Mouse (Mus musculus) ES-E14 (cell line): ENCODE data around the gene Olfr904. TPM values are rescaled to one million over a fixed set of nuclear protein-coding genes. Genes with fewer than 3 reads are reported as not detected.

Experiments used
- DNase-seq: peaks from one replicate; pipeline ENCODE4 v3.0.0-alpha.2; 2013; ENCODE audit warnings: low read depth, low spot score
- H3K27ac ChIP-seq: 2 replicates; pipeline ENCODE4 v1.5.1; 2012; ENCODE audit warnings: low read depth, mild to moderate bottlenecking, low read length, moderate library complexity, mixed read lengths; ENCODE audit not compliant: poor library complexity, insufficient read depth, severe bottlenecking
- H3K36me3 ChIP-seq: 2 replicates; pipeline ENCODE4 v1.6.1; 2012; ENCODE audit warnings: mild to moderate bottlenecking, low read length, moderate library complexity, mixed read lengths; ENCODE audit not compliant: control insufficient read depth, poor library complexity, insufficient read depth, severe bottlenecking
- H3K4me1 ChIP-seq, 2 experiments: fragments of 150-350 bp in 1 of 2; sonication (generic) in 1 of 2; 2 replicates each; pipeline ENCODE4 v1.6.1; 2012; ENCODE audit warnings: low read length in 2 of 2, mild to moderate bottlenecking in 1 of 2, mixed read lengths in 1 of 2; ENCODE audit not compliant: control insufficient read depth in 2 of 2, insufficient read depth in 2 of 2, poor library complexity in 1 of 2
- H3K4me3 ChIP-seq, 2 experiments: fragments of 150-350 bp in 1 of 2; sonication (generic) in 1 of 2; 2 replicates each; pipeline ENCODE4 v1.5.1; 2012; ENCODE audit warnings: low read length in 2 of 2, low read depth in 1 of 2, mild to moderate bottlenecking in 1 of 2, mixed read lengths in 1 of 2; ENCODE audit not compliant: insufficient read depth in 1 of 2, poor library complexity in 1 of 2, severe bottlenecking in 1 of 2
- H3K9ac ChIP-seq: 2 replicates; pipeline ENCODE4 v1.6.1; 2012; ENCODE audit warnings: low read depth, mild to moderate bottlenecking, low read length, mixed read lengths; ENCODE audit not compliant: poor library complexity, insufficient read depth, severe bottlenecking
- H3K9me3 ChIP-seq: fragments of 150-350 bp; sonication (generic); 2 replicates; pipeline ENCODE4 v1.6.1; 2012; ENCODE audit warnings: low read depth, mild to moderate bottlenecking, low read length; ENCODE audit not compliant: control insufficient read depth, insufficient read depth
- CHD2 ChIP-seq: IDR thresholded peaks from 2 replicates; pipeline ENCODE4 v1.6.1; 2014; ENCODE audit warnings: mild to moderate bottlenecking, low read depth, low read length, inconsistent platforms
- HCFC1 ChIP-seq: IDR thresholded peaks from 2 replicates; pipeline ENCODE4 v1.6.1; 2012; ENCODE audit warnings: low read length, inconsistent platforms, borderline replicate concordance; ENCODE audit not compliant: insufficient read depth
- MAFK ChIP-seq: IDR thresholded peaks from 2 replicates; pipeline ENCODE4 v1.6.1; 2014; ENCODE audit warnings: mild to moderate bottlenecking, low read depth, low read length, inconsistent platforms; ENCODE audit not compliant: insufficient read depth
- ZC3H11A ChIP-seq: IDR thresholded peaks from 2 replicates; pipeline ENCODE4 v1.6.1; 2012; ENCODE audit warnings: low read depth, mild to moderate bottlenecking, inconsistent platforms, low read length, borderline replicate concordance
- ZNF384 ChIP-seq: IDR thresholded peaks from 2 replicates; pipeline ENCODE4 v1.6.1; 2012; ENCODE audit warnings: low read depth, low read length, inconsistent platforms
- in situ Hi-C, 2 experiments: fragments of 600-800 bp; cut with MboI; formaldehyde crosslinking; loops; one replicate each; pipeline ENCODE4 v1.15.1; 2025; ENCODE audit warnings: low sequenced_read_pairs in 2 of 2, inconsistent platforms in 1 of 2; ENCODE audit not compliant: unreplicated experiment in 2 of 2
- total RNA-seq: library from RNA; depleted of rRNA; stranded (reverse); fragments of 300-350 nt; gene quantifications from 2 replicates; pipeline ENCODE4 v1.2.3, GENCODE M21; 2012; rRNA removed

The Olfr904 gene
- total RNA-seq, 1 experiment = not detected

DNA sequence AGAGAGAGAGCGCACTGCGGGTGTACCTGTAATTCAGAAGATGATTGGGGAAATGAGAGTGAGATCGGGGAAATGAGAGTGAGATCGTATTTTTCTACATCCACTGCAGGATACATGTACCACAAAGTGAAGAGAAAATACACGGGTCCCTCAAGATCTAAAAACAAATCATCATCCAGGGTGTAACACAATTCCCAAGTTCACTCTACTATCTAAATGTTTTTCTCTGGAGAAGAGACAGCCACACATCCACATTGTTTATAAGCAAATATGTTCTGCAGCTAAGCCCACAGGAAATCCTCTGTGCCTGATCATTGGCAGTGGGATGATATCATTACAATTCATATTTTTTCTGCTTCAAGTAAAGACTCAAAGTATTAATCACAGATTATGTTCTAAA lies 15.6 kb upstream of the Olfr904 start, which contains the start of gene Olfr902:
TSS of gene Olfr902 (plus strand) at position 301 of the 400 bp plus-strand sequence.
- Histone ChIP-seq H3K27ac (no peak within 1 kb of the TSS), H3K4me3 (no peak within 1 kb of the TSS), H3K9me3 (no peaks in the 10 kb centered on the region), H3K9ac (no peak within 1 kb of the TSS), H3K36me3 (no peaks in the 10 kb centered on the region), H3K4me1 (no peaks in the 10 kb centered on the region)
- DNase-seq = no peak
- in situ Hi-C loops = no loop called here
- no peak for TF ChIP-seq ZC3H11A
- no peak for TF ChIP-seq ZNF384
- no peak for TF ChIP-seq HCFC1
- TF ChIP-seq MAFK = no peak
- TF ChIP-seq CHD2 = no peak

DNA sequence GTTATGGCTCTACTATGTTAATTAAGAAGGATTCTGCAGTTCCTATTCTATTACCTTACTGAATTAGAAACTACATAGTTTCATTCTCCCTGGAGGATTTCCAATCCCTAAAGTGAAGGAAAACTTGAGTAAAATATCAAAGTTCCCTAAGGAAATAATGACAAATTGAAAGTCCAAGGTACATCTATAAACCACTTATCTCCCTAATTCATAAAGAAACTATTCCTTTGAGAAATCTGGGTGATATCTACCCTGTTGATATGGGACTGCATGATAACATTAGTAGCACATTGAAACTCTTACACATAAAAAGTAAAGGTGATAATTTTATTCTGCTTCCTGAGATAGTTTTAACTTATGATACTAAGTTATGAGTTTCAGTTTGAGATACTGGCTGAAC lies 7.9 kb downstream of the Olfr904 start, which contains the start of gene Olfr905:
TSS of gene Olfr905 (plus strand) at position 301 of the 400 bp plus-strand sequence.
- in situ Hi-C loops = no loop called here
- Histone ChIP-seq H3K27ac (no peak within 1 kb of the TSS), H3K4me3 (no peak within 1 kb of the TSS), H3K9ac (no peak within 1 kb of the TSS), H3K36me3 (no peaks in the 10 kb centered on the region), H3K4me1 (no peaks in the 10 kb centered on the region), H3K9me3 (no peaks in the 10 kb centered on the region)
- TF ChIP-seq ZC3H11A (no peak), HCFC1 (no peak), ZNF384 (no peak), CHD2 (no peak), MAFK (no peak)
- DNase-seq = no peak

GRCm38 (mm10) chr9:38486785-38487184 lies 23.8 kb downstream of the Olfr904 start, which contains the start of gene Olfr906:
Olfr906 (plus strand) TSS chr9:38487085.
- in situ Hi-C loops = no loop called here
- Histone ChIP-seq H3K4me1 (no peaks in the 10 kb centered on the region), H3K4me3 (no peak within 1 kb of the TSS), H3K9ac (no peak within 1 kb of the TSS), H3K36me3 (no peaks in the 10 kb centered on the region), H3K27ac (no peak within 1 kb of the TSS), H3K9me3 (no peaks in the 10 kb centered on the region)
- DNase-seq = no peak
- no peak for TF ChIP-seq ZNF384
- TF ChIP-seq CHD2 = no peak
- no peak for TF ChIP-seq MAFK
- TF ChIP-seq HCFC1 = no peak
- no peak for TF ChIP-seq ZC3H11A

DNA sequence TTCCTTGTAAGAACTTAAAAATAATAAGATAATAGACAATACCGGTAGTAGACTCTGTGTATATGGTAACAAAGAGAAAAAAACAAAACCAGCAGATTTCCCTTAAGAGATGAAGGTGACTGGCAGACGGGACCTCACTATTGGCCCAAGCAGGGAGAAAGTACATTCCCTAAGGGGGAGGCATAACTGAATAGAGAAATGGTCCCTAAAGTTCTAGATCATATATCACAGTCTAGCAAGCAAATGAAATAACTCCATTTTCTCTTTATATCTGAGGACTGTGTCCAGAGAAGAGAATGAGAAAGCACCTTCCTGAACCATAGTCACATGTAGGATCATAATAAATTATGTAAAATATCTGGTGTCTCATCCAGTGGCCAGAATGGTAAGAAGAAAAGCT lies 32.6 kb downstream of the Olfr904 start, which contains the start of gene Olfr907:
TSS of gene Olfr907 (plus strand) at position 301 of the 400 bp plus-strand sequence.
- Histone ChIP-seq H3K9me3 (no peaks in the 10 kb centered on the region), H3K9ac (no peak within 1 kb of the TSS), H3K27ac (no peak within 1 kb of the TSS), H3K4me1 (no peaks in the 10 kb centered on the region), H3K4me3 (no peak within 1 kb of the TSS), H3K36me3 (no peaks in the 10 kb centered on the region)
- in situ Hi-C loops = no loop called here
- TF ChIP-seq MAFK = no peak
- TF ChIP-seq ZC3H11A = no peak
- no peak for TF ChIP-seq ZNF384
- no peak for TF ChIP-seq CHD2
- TF ChIP-seq HCFC1 = no peak
- DNase-seq = no peak

- in situ Hi-C loops = no loop called here
- TF ChIP-seq MAFK (no peak), ZC3H11A (no peak), CHD2 (no peak), HCFC1 (no peak), ZNF384 (no peak)
- Histone ChIP-seq H3K4me1 (no peaks in the 10 kb centered on the region), H3K27ac (no peak overlapping the region), H3K4me3 (no peak overlapping the region), H3K36me3 (no peaks in the 10 kb centered on the region), H3K9ac (no peak overlapping the region), H3K9me3 (no peaks in the 10 kb centered on the region)
- DNase-seq = no peak
Observed at GRCm38 (mm10) chr9:38512353-38512752, 49.4 kb downstream of the Olfr904 start.

Other genes starting within 250 kb of the Olfr904 start
- not detected in 2 replicates for gene Olfr894, start 245.1 kb upstream of the Olfr904 start, total RNA-seq
- gene Olfr143, start 210.4 kb upstream of the Olfr904 start, total RNA-seq = not detected in 2 replicates
- gene Olfr895, start 195.3 kb upstream of the Olfr904 start, total RNA-seq = not detected in 2 replicates
- gene Olfr896-ps1, start 172.0 kb upstream of the Olfr904 start, total RNA-seq = not detected in 2 replicates
- not detected in 2 replicates for gene Olfr25, start 134.1 kb upstream of the Olfr904 start, total RNA-seq
- gene Olfr898, start 114.7 kb upstream of the Olfr904 start, total RNA-seq = not detected in 2 replicates
- gene Olfr250, start 96.2 kb upstream of the Olfr904 start, total RNA-seq = not detected in 2 replicates
- not detected in 2 replicates for gene Olfr251, start 86.1 kb upstream of the Olfr904 start, total RNA-seq
- gene Olfr147, start 61.4 kb upstream of the Olfr904 start, total RNA-seq = 0.49 and 0.53 TPM in 2 replicates
- 0.26 and 0.58 TPM in 2 replicates for gene Olfr901, start 33.7 kb upstream of the Olfr904 start, total RNA-seq
- not detected in 2 replicates for gene Olfr902, start 15.5 kb upstream of the Olfr904 start, total RNA-seq
- not detected in 2 replicates for gene Olfr905, start 8.0 kb downstream of the Olfr904 start, total RNA-seq
- gene Olfr906, start 23.9 kb downstream of the Olfr904 start, total RNA-seq = not detected in 2 replicates
- not detected in 2 replicates for gene Olfr907, start 32.7 kb downstream of the Olfr904 start, total RNA-seq
- not detected in 2 replicates for gene Olfr911-ps1, start 58.4 kb downstream of the Olfr904 start, total RNA-seq
- gene Olfr910, start 74.7 kb downstream of the Olfr904 start, total RNA-seq = not detected in 2 replicates
- not detected in 2 replicates for gene Olfr912, start 117.0 kb downstream of the Olfr904 start, total RNA-seq
- not detected in 2 replicates for gene Olfr913, start 129.6 kb downstream of the Olfr904 start, total RNA-seq
- not detected in 2 replicates for gene Olfr914, start 142.0 kb downstream of the Olfr904 start, total RNA-seq
- gene Olfr916, start 196.7 kb downstream of the Olfr904 start, total RNA-seq = not detected in 2 replicates
- gene Olfr917, start 202.7 kb downstream of the Olfr904 start, total RNA-seq = not detected in 2 replicates
- gene Olfr918, start 211.5 kb downstream of the Olfr904 start, total RNA-seq = not detected in 2 replicates
- gene Olfr919, start 240.5 kb downstream of the Olfr904 start, total RNA-seq = not detected in 2 replicates